Mouse (Mus musculus) embryonic facial prominence, embryonic 10.5 days (tissue): ENCODE measurements around the gene Pyroxd1. TPM values are rescaled to one million over a fixed set of nuclear protein-coding genes. Genes with fewer than 3 reads are reported as not detected.

Experiments used
- DNase-seq: peaks from one replicate; pipeline ENCODE4 v3.0.0-alpha.2; 2017; ENCODE audit warnings: low spot score
- H3K27ac ChIP-seq: fragments of 300-500 bp; sonication (generic); replicated peaks from 2 replicates; pipeline ENCODE4 v1.5.1; 2016; ENCODE audit warnings: mild to moderate bottlenecking
- H3K27me3 ChIP-seq: fragments of 300-500 bp; sonication (generic); replicated peaks from 2 replicates; pipeline ENCODE4 v1.6.1; 2016; ENCODE audit warnings: low read depth, mild to moderate bottlenecking; ENCODE audit not compliant: poor library complexity, severe bottlenecking
- H3K36me3 ChIP-seq: fragments of 300-500 bp; sonication (generic); replicated peaks from 2 replicates; pipeline ENCODE4 v1.6.1; 2016; ENCODE audit warnings: mild to moderate bottlenecking, moderate library complexity
- H3K4me1 ChIP-seq: fragments of 300-500 bp; sonication (generic); 2 replicates; pipeline ENCODE4 v1.6.1; 2016
- H3K4me3 ChIP-seq: fragments of 300-500 bp; sonication (generic); 2 replicates; pipeline ENCODE4 v1.5.1; 2016; ENCODE audit warnings: mild to moderate bottlenecking, moderate library complexity
- H3K9me3 ChIP-seq: fragments of 300-500 bp; sonication (generic); 2 replicates; pipeline ENCODE4 v1.6.1; 2016; ENCODE audit warnings: mild to moderate bottlenecking
- WGBS: fragments of 180-500 bp; shearing (Covaris S2); methylation state at CpG from one replicate; pipeline ENCODE4 v1.1.7; 2016; 5-methylcytosine and 5-hydroxymethylcytosine counted together
- polyA plus RNA-seq: library from polyadenylated mRNA; unstranded; fragments of >200 nt; fragmentation: Nextera tagmentation; extraction: Ambion mirVana; gene quantifications from 2 replicates; pipeline ENCODE4 v1.2.1, GENCODE M21; 2016

Pyroxd1 gene
- polyA plus RNA-seq: 17.4 and 20.6 TPM in 2 replicates

GRCm38 (mm10) chr6:142345440-142346038 lies at the start of gene Pyroxd1:
Pyroxd1 (plus strand) TSS chr6:142345654.
- H3K4me1 ChIP-seq: peaks cover 9% of the 10 kb centered on the region
- H3K4me3 ChIP-seq: peak within 1 kb of the TSS; percentile 71
- no peaks in the 10 kb centered on the region for H3K9me3 ChIP-seq
- under 1% methylated on average over 48 of the region's 48 CpGs for WGBS
- H3K27ac ChIP-seq: peak within 1 kb of the TSS; percentile 87
- peak; percentile 90 for DNase-seq
- peaks cover 14% of the 10 kb centered on the region for H3K36me3 ChIP-seq
- no peaks in the 10 kb centered on the region for H3K27me3 ChIP-seq

- Histone ChIP-seq H3K9me3 (no peaks in the 10 kb centered on the region), H3K4me3 (no peak within 1 kb of the TSS), H3K4me1 (no peaks in the 10 kb centered on the region), H3K27me3 (no peaks in the 10 kb centered on the region), H3K36me3 (no peaks in the 10 kb centered on the region), H3K27ac (no peak within 1 kb of the TSS)
- no peak for DNase-seq
- 71% methylated on average over 4 of the region's 4 CpGs for WGBS
Measured at GRCm38 (mm10) chr6:142298098-142298497, 47.4 kb upstream of the Pyroxd1 start, which contains the start of gene Iapp. Iapp (plus strand) TSS chr6:142298423.

GRCm38 (mm10) chr6:142305076-142305475 lies 40.4 kb upstream of the Pyroxd1 start:
- Histone ChIP-seq H3K27me3 (no peaks in the 10 kb centered on the region), H3K36me3 (no peaks in the 10 kb centered on the region), H3K4me3 (no peak overlapping the region), H3K27ac (no peak overlapping the region), H3K4me1 (no peaks in the 10 kb centered on the region), H3K9me3 (peaks cover 5% of the 10 kb centered on the region)
- no peak for DNase-seq

GRCm38 (mm10) chr6:142314285-142314684 lies 31.2 kb upstream of the Pyroxd1 start:
- H3K36me3 ChIP-seq: no peaks in the 10 kb centered on the region
- H3K4me1 ChIP-seq: no peaks in the 10 kb centered on the region
- H3K27me3 ChIP-seq: no peaks in the 10 kb centered on the region
- H3K4me3 ChIP-seq: no peak overlapping the region
- H3K27ac ChIP-seq: no peak overlapping the region
- DNase-seq: no peak
- peaks cover 5% of the 10 kb centered on the region for H3K9me3 ChIP-seq
- 81% methylated on average over 5 of the region's 5 CpGs for WGBS

GRCm38 (mm10) chr6:142317106-142317505 lies 28.3 kb upstream of the Pyroxd1 start:
- Histone ChIP-seq H3K4me1 (no peaks in the 10 kb centered on the region), H3K4me3 (no peak overlapping the region), H3K36me3 (no peaks in the 10 kb centered on the region), H3K27me3 (no peaks in the 10 kb centered on the region), H3K27ac (no peak overlapping the region), H3K9me3 (no peaks in the 10 kb centered on the region)
- no peak for DNase-seq

GRCm38 (mm10) chr6:142322881-142323280 lies 22.6 kb upstream of the Pyroxd1 start, which contains the start of gene Slco1a5:
Slco1a5 (minus strand) TSS chr6:142322981.
- Histone ChIP-seq H3K27ac (no peak within 1 kb of the TSS), H3K4me1 (peaks cover 4% of the 10 kb centered on the region; the same call in 1 of the 2 replicates), H3K27me3 (no peaks in the 10 kb centered on the region), H3K9me3 (no peaks in the 10 kb centered on the region), H3K36me3 (no peaks in the 10 kb centered on the region), H3K4me3 (no peak within 1 kb of the TSS)
- no peak for DNase-seq
- 19% methylated on average over 4 of the region's 4 CpGs for WGBS

GRCm38 (mm10) chr6:142326598-142326997 lies 18.9 kb upstream of the Pyroxd1 start:
- 72% methylated on average over 3 of the region's 3 CpGs for WGBS
- Histone ChIP-seq H3K27ac (no peak overlapping the region), H3K9me3 (no peaks in the 10 kb centered on the region), H3K4me1 (peaks cover 4% of the 10 kb centered on the region; the same call in 1 of the 2 replicates), H3K36me3 (no peaks in the 10 kb centered on the region), H3K4me3 (no peak overlapping the region), H3K27me3 (no peaks in the 10 kb centered on the region)
- DNase-seq: no peak

- no peak overlapping the region for H3K27ac ChIP-seq
- no peak overlapping the region for H3K4me3 ChIP-seq
- no peaks in the 10 kb centered on the region for H3K9me3 ChIP-seq
- H3K4me1 ChIP-seq: peaks cover 4% of the 10 kb centered on the region; the same call in 1 of the 2 replicates
- no peaks in the 10 kb centered on the region for H3K36me3 ChIP-seq
- WGBS: 71% methylated on average over 1 of the region's 1 CpGs
- no peak for DNase-seq
- H3K27me3 ChIP-seq: no peaks in the 10 kb centered on the region
Measured at GRCm38 (mm10) chr6:142329201-142329600, 16.3 kb upstream of the Pyroxd1 start.

- no peaks in the 10 kb centered on the region for H3K36me3 ChIP-seq
- H3K27me3 ChIP-seq: no peaks in the 10 kb centered on the region
- 79% methylated on average over 2 of the region's 2 CpGs for WGBS
- H3K27ac ChIP-seq: no peak overlapping the region
- H3K4me1 ChIP-seq: peaks cover 8% of the 10 kb centered on the region; the same call in 1 of the 2 replicates
- DNase-seq: no peak
- H3K9me3 ChIP-seq: no peaks in the 10 kb centered on the region
- H3K4me3 ChIP-seq: no peak overlapping the region
Measured at GRCm38 (mm10) chr6:142338961-142339360, 6.5 kb upstream of the Pyroxd1 start.

GRCm38 (mm10) chr6:142339576-142339975 lies 5.9 kb upstream of the Pyroxd1 start:
- Histone ChIP-seq H3K4me3 (no peak overlapping the region), H3K9me3 (no peaks in the 10 kb centered on the region), H3K4me1 (peaks cover 8% of the 10 kb centered on the region; the same call in 1 of the 2 replicates), H3K27ac (no peak overlapping the region), H3K36me3 (no peaks in the 10 kb centered on the region), H3K27me3 (no peaks in the 10 kb centered on the region)
- 37% methylated on average over 2 of the region's 2 CpGs for WGBS
- no peak for DNase-seq

GRCm38 (mm10) chr6:142343561-142343960 lies 1.9 kb upstream of the Pyroxd1 start:
- no peaks in the 10 kb centered on the region for H3K36me3 ChIP-seq

GRCm38 (mm10) chr6:142346181-142347110 lies 992 bp downstream of the Pyroxd1 start:
- no peak for DNase-seq

More at GRCm38 (mm10) chr6:142343561-142343960, 1.9 kb upstream of the Pyroxd1 start:
- Histone ChIP-seq H3K4me1 (peaks cover 17% of the 10 kb centered on the region), H3K27me3 (no peaks in the 10 kb centered on the region), H3K27ac (no peak overlapping the region), H3K9me3 (no peaks in the 10 kb centered on the region), H3K4me3 (no peak overlapping the region)
- peak; percentile 51 for DNase-seq
- WGBS: 74% methylated on average over 2 of the region's 2 CpGs

More at GRCm38 (mm10) chr6:142346181-142347110, 992 bp downstream of the Pyroxd1 start:
- Histone ChIP-seq H3K27me3 (no peaks in the 10 kb centered on the region), H3K9me3 (no peaks in the 10 kb centered on the region), H3K36me3 (peaks cover 23% of the 10 kb centered on the region), H3K27ac (peak overlapping the region; percentile 87), H3K4me1 (peaks cover 9% of the 10 kb centered on the region), H3K4me3 (peak overlapping the region; percentile 71)
- 58% methylated on average over 12 of the region's 12 CpGs for WGBS
